Mouse (Mus musculus) kidney, adult 2 months (tissue): ENCODE measurements around the gene Ywhab. TPM values are rescaled to one million over a fixed set of nuclear protein-coding genes. Genes with fewer than 3 reads are reported as not detected.

Experiments used
- DNase-seq: peaks from one replicate; pipeline ENCODE4 v3.0.0; 2021
- H3K27ac ChIP-seq: fragments of 200-500 bp; 2 replicates; pipeline ENCODE4 v1.5.1; 2012; ENCODE audit warnings: low read depth, low read length, control low read depth, inconsistent platforms; ENCODE audit not compliant: insufficient read depth
- H3K27me3 ChIP-seq: fragments of 200-500 bp; replicated peaks from 2 replicates; pipeline ENCODE4 v1.6.1; 2012; ENCODE audit warnings: mild to moderate bottlenecking, moderate library complexity, low read length, inconsistent platforms; ENCODE audit not compliant: control insufficient read depth, insufficient read depth
- H3K36me3 ChIP-seq: fragments of 200-500 bp; 2 replicates; pipeline ENCODE4 v1.6.1; 2012; ENCODE audit warnings: mild to moderate bottlenecking, moderate library complexity, low read length, inconsistent platforms; ENCODE audit not compliant: control insufficient read depth, insufficient read depth
- H3K4me1 ChIP-seq: fragments of 200-500 bp; 2 replicates; pipeline ENCODE4 v1.6.1; 2011; ENCODE audit warnings: low read length; ENCODE audit not compliant: control insufficient read depth, insufficient read depth
- H3K4me3 ChIP-seq: fragments of 200-500 bp; 2 replicates; pipeline ENCODE4 v1.5.1; 2011; ENCODE audit warnings: mild to moderate bottlenecking, low read depth, low read length, control low read depth; ENCODE audit not compliant: insufficient read depth
- CTCF ChIP-seq: fragments of 200-500 bp; conservative IDR thresholded peaks from 2 replicates; pipeline ENCODE4 v1.5.1; 2011; ENCODE audit warnings: low read depth, mild to moderate bottlenecking, control low read depth, low read length, moderate library complexity, mixed read lengths; ENCODE audit not compliant: insufficient read depth, insufficient read length
- POLR2A ChIP-seq: fragments of 200-500 bp; IDR thresholded peaks from one replicate; pipeline ENCODE4 v1.6.1; 2011; ENCODE audit warnings: low read depth, low read length, control low read depth
- WGBS: fragments of 180-500 bp; shearing (Covaris S2); methylation state at CpG from one replicate; pipeline ENCODE4 v1.1.7; 2018; 5-methylcytosine and 5-hydroxymethylcytosine counted together
- polyA plus RNA-seq: library from polyadenylated mRNA; depleted of rRNA; stranded (reverse); fragments of >200 nt; gene quantifications from 2 replicates; pipeline ENCODE4 v1.2.3, GENCODE M21; 2012

Ywhab gene
- polyA plus RNA-seq, 1 experiment = 63.9 TPM

GRCm38 (mm10) chr2:163996899-163997298 lies 2.1 kb downstream of the Ywhab start:
- no peak overlapping the region for H3K4me3 ChIP-seq
- no peak for DNase-seq
- H3K4me1 ChIP-seq = peaks cover 11% of the 10 kb centered on the region
- WGBS = 47% methylated on average over 5 of the region's 5 CpGs
- TF ChIP-seq POLR2A = no peak
- TF ChIP-seq CTCF = no peak
- no peaks in the 10 kb centered on the region for H3K36me3 ChIP-seq
- H3K27me3 ChIP-seq = no peaks in the 10 kb centered on the region
- no peak overlapping the region for H3K27ac ChIP-seq

GRCm38 (mm10) chr2:163998981-163999380 lies 4.2 kb downstream of the Ywhab start:
- Histone ChIP-seq H3K27me3 (no peaks in the 10 kb centered on the region), H3K4me3 (no peak overlapping the region), H3K27ac (no peak overlapping the region), H3K36me3 (no peaks in the 10 kb centered on the region), H3K4me1 (peaks cover 13% of the 10 kb centered on the region)
- WGBS = 72% methylated on average over 6 of the region's 6 CpGs
- no peak for TF ChIP-seq CTCF
- TF ChIP-seq POLR2A = no peak
- no peak for DNase-seq

GRCm38 (mm10) chr2:164002637-164003036 lies 7.9 kb downstream of the Ywhab start:
- no peak for TF ChIP-seq CTCF
- TF ChIP-seq POLR2A = no peak
- 86% methylated on average over 3 of the region's 3 CpGs for WGBS
- H3K4me3 ChIP-seq = no peak overlapping the region
- no peaks in the 10 kb centered on the region for H3K36me3 ChIP-seq
- H3K27ac ChIP-seq = no peak overlapping the region
- H3K4me1 ChIP-seq = peaks cover 18% of the 10 kb centered on the region
- H3K27me3 ChIP-seq = no peaks in the 10 kb centered on the region
- no peak for DNase-seq

- DNase-seq = no peak
- peaks cover 28% of the 10 kb centered on the region for H3K4me1 ChIP-seq
- no peak overlapping the region for H3K4me3 ChIP-seq
- H3K36me3 ChIP-seq = no peaks in the 10 kb centered on the region
- no peak overlapping the region for H3K27ac ChIP-seq
- WGBS = 83% methylated on average over 5 of the region's 5 CpGs
- no peaks in the 10 kb centered on the region for H3K27me3 ChIP-seq
- TF ChIP-seq POLR2A (no peak), CTCF (no peak)
These were observed 9.7 kb downstream of the Ywhab start for GRCm38 (mm10) chr2:164004503-164004902.

GRCm38 (mm10) chr2:164006932-164007331 lies 12.2 kb downstream of the Ywhab start:
- DNase-seq = peak; percentile 83
- H3K4me3 ChIP-seq = no peak overlapping the region
- no peaks in the 10 kb centered on the region for H3K36me3 ChIP-seq
- H3K4me1 ChIP-seq = peaks cover 30% of the 10 kb centered on the region
- TF ChIP-seq POLR2A (no peak), CTCF (no peak)
- WGBS = 49% methylated on average over 10 of the region's 10 CpGs
- no peaks in the 10 kb centered on the region for H3K27me3 ChIP-seq
- H3K27ac ChIP-seq = no peak overlapping the region

GRCm38 (mm10) chr2:164007547-164007946 lies 12.8 kb downstream of the Ywhab start:
- H3K27ac ChIP-seq = 0 out of 2 replicates have a peak overlapping the region, but pooled peaks have one; percentile 4
- TF ChIP-seq POLR2A (no peak), CTCF (no peak)
- DNase-seq = no peak
- H3K27me3 ChIP-seq = no peaks in the 10 kb centered on the region
- H3K4me1 ChIP-seq = peaks cover 30% of the 10 kb centered on the region
- 92% methylated on average over 8 of the region's 8 CpGs for WGBS
- no peak overlapping the region for H3K4me3 ChIP-seq
- H3K36me3 ChIP-seq = no peaks in the 10 kb centered on the region; the same call in 1 of the 2 replicates

GRCm38 (mm10) chr2:164007987-164008545 lies 13.3 kb downstream of the Ywhab start:
- DNase-seq = no peak
- WGBS = 73% methylated on average over 2 of the region's 2 CpGs

More at GRCm38 (mm10) chr2:164007987-164008545, 13.3 kb downstream of the Ywhab start:
- Histone ChIP-seq H3K4me1 (peaks cover 28% of the 10 kb centered on the region), H3K36me3 (no peaks in the 10 kb centered on the region; the same call in 1 of the 2 replicates), H3K27ac (no peak overlapping the region), H3K4me3 (no peak overlapping the region), H3K27me3 (no peaks in the 10 kb centered on the region)
- TF ChIP-seq POLR2A (no peak), CTCF (no peak)
